ENCODE assay signal across 8 mouse cellular contexts in the genomic region with DNA sequence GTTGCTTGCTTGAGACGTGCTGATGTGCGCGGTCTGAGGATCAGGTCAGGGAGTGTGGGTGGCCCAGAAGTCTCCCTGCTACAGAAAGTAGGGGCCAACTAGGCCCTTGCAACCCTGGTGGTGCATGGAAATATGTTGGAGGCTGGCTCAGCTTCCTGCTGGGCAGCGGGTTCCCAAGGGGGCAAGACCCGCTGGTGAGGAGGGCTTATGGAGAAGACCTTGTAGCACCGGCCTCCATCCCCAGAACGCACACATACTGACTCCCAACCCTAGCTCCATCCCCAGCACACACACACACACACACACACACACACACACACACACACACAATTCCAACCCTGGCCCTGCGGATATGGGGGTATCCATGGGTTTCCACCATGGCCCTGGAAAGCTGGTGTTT. TPM values are rescaled to one million over a fixed set of nuclear protein-coding genes. Genes with fewer than 3 reads are reported as not detected.
DNase-seq lines count a peak whose midpoint lies in the region; ATAC-seq lines count a peak whose summit lies in the region.

No protein-coding gene starts in this region.

- H3K9me3 ChIP-seq in hindbrain, embryonic 11.5 days (ENCODE audit: control insufficient read depth, low read length), result no peaks in the 10 kb centered on the region
- H3K9me3 ChIP-seq in midbrain, embryonic 16.5 days (replicated peaks; ENCODE audit: control insufficient read depth, low read length, poor library complexity, severe bottlenecking), result no peaks in the 10 kb centered on the region

- H3K9ac ChIP-seq in hindbrain, embryonic 11.5 days (ENCODE audit: low read depth, low read length), result 0 out of 2 replicates have a peak overlapping the region, but pooled peaks have one; percentile 25
- H3K9ac ChIP-seq in midbrain, embryonic 16.5 days (ENCODE audit: low read depth, low read length), result peak overlapping the region; percentile 96

- intact Hi-C loops in left cerebral cortex, postnatal 4 days (cut with DNase I), result loop anchor here (5.0 to 10.0 kb wide), 3 partner anchors 121 to 244 kb away; no protein-coding TSS in a partner anchor
- intact Hi-C loops in left cerebral cortex, postnatal 25 days (cut with DNase I), result loop anchor here (2.0 to 5.0 kb wide), 4 partner anchors 30 to 221 kb away; no protein-coding TSS in a partner anchor

- peak overlapping the region; percentile 71 for H3K4me2 ChIP-seq in hindbrain, embryonic 11.5 days (replicated peaks; ENCODE audit: low read depth, low read length)
- H3K4me2 ChIP-seq in midbrain, embryonic 16.5 days (ENCODE audit: low read length), result peak overlapping the region; percentile 100

- ATAC-seq in hindbrain, embryonic 11.5 days (ENCODE audit: low FRiP score), result no peak
- no peak for ATAC-seq in midbrain, embryonic 16.5 days

- H3K4me3 ChIP-seq in hindbrain, embryonic 11.5 days (ENCODE audit: low read depth, low read length), result peak overlapping the region; percentile 98; the same call in 1 of the 2 replicates
- H3K4me3 ChIP-seq in midbrain, embryonic 16.5 days (ENCODE audit: low read depth, low read length), result peak overlapping the region; percentile 82

- H3K4me1 ChIP-seq in hindbrain, embryonic 11.5 days (replicated peaks; ENCODE audit: control insufficient read depth, insufficient read depth, low read length), result peaks cover 12% of the 10 kb centered on the region
- H3K4me1 ChIP-seq in midbrain, embryonic 16.5 days (ENCODE audit: control insufficient read depth, insufficient read depth, low read length), result peaks cover 30% of the 10 kb centered on the region

- H3K27me3 ChIP-seq in hindbrain, embryonic 11.5 days (ENCODE audit: control insufficient read depth, insufficient read depth, low read length), result 0 out of 2 replicates have a peak, but pooled peaks cover 2% of the 10 kb centered on the region
- H3K27me3 ChIP-seq in midbrain, embryonic 16.5 days (ENCODE audit: control insufficient read depth, insufficient read depth, low read depth, low read length), result no peaks in the 10 kb centered on the region

- DNase-seq in left cerebral cortex, postnatal 4 days, result peak; percentile 40
- DNase-seq in left cerebral cortex, postnatal 25 days (ENCODE audit: low spot score in 2 of 2), result no peak
- DNase-seq in embryo, embryonic 11 days, result peak; percentile 61
- DNase-seq in hindbrain, embryonic 11.5 days (ENCODE audit: low spot score), result peak; percentile 58
- no peak for DNase-seq in layer of hippocampus, postnatal 10 days (ENCODE audit: low spot score in 2 of 2)
- DNase-seq in spleen, postnatal 10 days (ENCODE audit: low spot score in 2 of 2), result no peak
- no peak for DNase-seq in thymus, adult 18-20 months

- H3K27ac ChIP-seq in hindbrain, embryonic 11.5 days (ENCODE audit: low read depth, low read length), result peak overlapping the region; percentile 93
- H3K27ac ChIP-seq in midbrain, embryonic 16.5 days (ENCODE audit: low read length), result peak overlapping the region; percentile 89

- WGBS in hindbrain, embryonic 11.5 days, result 4% methylated on average over 8 of the region's 8 CpGs
- WGBS in midbrain, embryonic 16.5 days, result 9% methylated on average over 6 of the region's 8 CpGs

- no peaks in the 10 kb centered on the region for H3K36me3 ChIP-seq in hindbrain, embryonic 11.5 days (ENCODE audit: control insufficient read depth, insufficient read depth, low read length)
- H3K36me3 ChIP-seq in midbrain, embryonic 16.5 days (ENCODE audit: control insufficient read depth, insufficient read depth, low read length), result no peaks in the 10 kb centered on the region

RNA-seq across cellular contexts. Expression of a gene that starts 3.0 kb away (rescaled TPM):
- 10 to 100 TPM; 10.8 to 13.2 TPM for total RNA-seq in left cerebral cortex, postnatal 4 days (2021)
- 10 to 100 TPM; 16.0 to 18.4 TPM for total RNA-seq in left cerebral cortex, postnatal 25 days (2021)
- 6.3 and 6.8 TPM in 2 replicates for polyA plus RNA-seq in hindbrain, embryonic 11.5 days (2014; fragmentation: Nextera tagmentation; extraction: Ambion mirVana)
- polyA plus RNA-seq in midbrain, embryonic 16.5 days (2015; fragmentation: Nextera tagmentation; extraction: Ambion mirVana), result 2.0 TPM in 2 replicates
- 1 to 10 TPM; 8.0 to 9.6 TPM for total RNA-seq in layer of hippocampus, postnatal 10 days (2021)

RNA-seq across cellular contexts. Expression of a gene that starts 55.2 kb away (rescaled TPM):
- 100 to 1,000 TPM; 145 to 153 TPM for total RNA-seq in left cerebral cortex, postnatal 4 days (2021)
- total RNA-seq in left cerebral cortex, postnatal 25 days (2021), result 100 to 1,000 TPM; 172 to 174 TPM
- 55.4 and 62.8 TPM in 2 replicates for polyA plus RNA-seq in hindbrain, embryonic 11.5 days (2014; fragmentation: Nextera tagmentation; extraction: Ambion mirVana)
- polyA plus RNA-seq in midbrain, embryonic 16.5 days (2015; fragmentation: Nextera tagmentation; extraction: Ambion mirVana), result 146 and 156 TPM in 2 replicates
- total RNA-seq in layer of hippocampus, postnatal 10 days (2021), result 100 to 1,000 TPM; 144 to 159 TPM

RNA-seq across cellular contexts. Expression of a gene that starts 55.4 kb away (rescaled TPM):
- 10 to 100 TPM; 33.2 to 33.3 TPM for total RNA-seq in left cerebral cortex, postnatal 4 days (2021)
- 10 to 100 TPM; 48.4 to 50.7 TPM for total RNA-seq in left cerebral cortex, postnatal 25 days (2021)
- 21.5 and 27.5 TPM in 2 replicates for polyA plus RNA-seq in hindbrain, embryonic 11.5 days (2014; fragmentation: Nextera tagmentation; extraction: Ambion mirVana)
- polyA plus RNA-seq in midbrain, embryonic 16.5 days (2015; fragmentation: Nextera tagmentation; extraction: Ambion mirVana), result 23.6 and 26.0 TPM in 2 replicates
- 10 to 100 TPM; 39.0 to 41.9 TPM for total RNA-seq in layer of hippocampus, postnatal 10 days (2021)

Comparison
In these comparisons a context has a peak if more than half of its experiments do, and no peak if none do; other contexts are left out.
1. DNase-seq: peak in left cerebral cortex, postnatal 4 days (single experiment), embryo, embryonic 11 days (single experiment) and hindbrain, embryonic 11.5 days (single experiment); none in left cerebral cortex, postnatal 25 days (0 of 2), layer of hippocampus, postnatal 10 days (0 of 2), spleen, postnatal 10 days (0 of 2) and thymus, adult 18-20 months (0 of 2).